Mouse (Mus musculus): ENCODE results near the gene Clasp1. TPM values are rescaled to one million over a fixed set of nuclear protein-coding genes. Genes with fewer than 3 reads are reported as not detected.

Clasp1 gene
- polyA plus RNA-seq, 1 experiment, result 160 TPM

DNA sequence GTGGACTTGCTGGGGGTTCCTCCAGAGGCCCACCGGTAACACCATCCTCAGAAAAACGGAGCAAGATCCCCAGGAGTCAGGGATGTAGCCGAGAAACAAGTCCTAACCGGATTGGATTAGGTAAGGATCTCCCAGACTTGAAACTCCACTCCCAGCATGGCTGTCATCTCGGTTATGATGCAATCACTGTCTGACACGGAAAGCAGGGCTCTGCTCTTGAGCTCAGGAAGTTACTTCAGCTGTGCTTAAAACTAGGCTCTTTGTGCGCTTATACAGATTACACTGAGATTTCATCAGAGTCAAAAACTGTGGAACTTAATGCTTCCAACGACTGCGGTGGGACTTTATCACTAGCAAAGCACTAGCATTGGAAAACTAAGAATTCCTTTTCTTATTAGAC lies 136.5 kb downstream of the Clasp1 start:
- H3K27ac ChIP-seq (ENCODE audit: insufficient read depth, low read depth, low read length), result no peak overlapping the region
- TF ChIP-seq CTCF (IDR thresholded peaks at IDR 0.05; ENCODE audit: insufficient read depth, low read depth, low read length) (no peak), POLR2A (IDR thresholded peaks at IDR 0.05; ENCODE audit: insufficient read depth, low read depth, low read length) (no peak)
- H3K4me1 ChIP-seq (ENCODE audit: control insufficient read depth, insufficient read depth, low read length), result no peaks in the 10 kb centered on the region
- no peak overlapping the region for H3K4me3 ChIP-seq (ENCODE audit: insufficient read depth, low read depth, low read length)
- 83% methylated on average over 9 of the region's 9 CpGs for WGBS

- 89% methylated on average over 1 of the region's 1 CpGs for WGBS
Measured at GRCm38 (mm10) chr1:118529213-118529612, 140.4 kb downstream of the Clasp1 start.

GRCm38 (mm10) chr1:118531259-118531658 lies 142.4 kb downstream of the Clasp1 start:
- no peak for TF ChIP-seq POLR2A (IDR thresholded peaks at IDR 0.05; ENCODE audit: insufficient read depth, low read depth, low read length)
- no peak for TF ChIP-seq CTCF (IDR thresholded peaks at IDR 0.05; ENCODE audit: insufficient read depth, low read depth, low read length)

More at GRCm38 (mm10) chr1:118529213-118529612, 140.4 kb downstream of the Clasp1 start:
- H3K4me3 ChIP-seq (ENCODE audit: insufficient read depth, low read depth, low read length), result no peak overlapping the region
- TF ChIP-seq POLR2A (IDR thresholded peaks at IDR 0.05; ENCODE audit: insufficient read depth, low read depth, low read length) (no peak), CTCF (IDR thresholded peaks at IDR 0.05; ENCODE audit: insufficient read depth, low read depth, low read length) (no peak)
- H3K27ac ChIP-seq (ENCODE audit: insufficient read depth, low read depth, low read length), result no peak overlapping the region
- H3K4me1 ChIP-seq (ENCODE audit: control insufficient read depth, insufficient read depth, low read length), result no peaks in the 10 kb centered on the region

GRCm38 (mm10) chr1:118536021-118536420 lies 147.2 kb downstream of the Clasp1 start:
- H3K4me1 ChIP-seq (ENCODE audit: control insufficient read depth, insufficient read depth, low read length), result peaks cover 6% of the 10 kb centered on the region
- 78% methylated on average over 15 of the region's 15 CpGs for WGBS
- H3K4me3 ChIP-seq (ENCODE audit: insufficient read depth, low read depth, low read length), result no peak overlapping the region
- no peak overlapping the region for H3K27ac ChIP-seq (ENCODE audit: insufficient read depth, low read depth, low read length)
- TF ChIP-seq POLR2A (IDR thresholded peaks at IDR 0.05; ENCODE audit: insufficient read depth, low read depth, low read length) (no peak), CTCF (IDR thresholded peaks at IDR 0.05; ENCODE audit: insufficient read depth, low read depth, low read length) (no peak)

More at GRCm38 (mm10) chr1:118531259-118531658, 142.4 kb downstream of the Clasp1 start:
- Histone ChIP-seq H3K4me3 (ENCODE audit: insufficient read depth, low read depth, low read length) (no peak overlapping the region), H3K27ac (ENCODE audit: insufficient read depth, low read depth, low read length) (no peak overlapping the region), H3K4me1 (ENCODE audit: control insufficient read depth, insufficient read depth, low read length) (peaks cover 6% of the 10 kb centered on the region)
- WGBS, result 76% methylated on average over 3 of the region's 3 CpGs

DNA sequence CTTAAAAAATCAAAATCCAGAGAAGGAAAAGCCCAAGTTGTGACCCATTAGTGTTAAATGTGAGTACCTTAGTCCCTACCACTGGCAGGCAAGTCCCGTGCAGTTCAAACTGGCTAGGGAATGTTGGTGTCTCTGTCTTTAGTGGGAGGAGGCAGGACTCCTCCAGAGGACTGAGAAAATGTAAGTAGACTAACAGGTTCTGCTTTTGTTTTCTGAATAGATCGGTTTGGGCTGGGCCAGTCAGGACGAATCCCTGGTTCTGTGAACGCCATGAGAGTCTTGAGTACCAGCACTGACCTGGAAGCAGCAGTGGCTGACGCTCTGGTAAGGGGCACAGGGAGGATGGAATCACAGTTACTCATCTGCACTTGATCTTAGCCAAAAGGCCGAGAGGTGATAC lies 150.2 kb downstream of the Clasp1 start:
- no peak overlapping the region for H3K27ac ChIP-seq (ENCODE audit: insufficient read depth, low read depth, low read length)
- H3K4me3 ChIP-seq (ENCODE audit: insufficient read depth, low read depth, low read length), result no peak overlapping the region
- TF ChIP-seq POLR2A (IDR thresholded peaks at IDR 0.05; ENCODE audit: insufficient read depth, low read depth, low read length) (no peak), CTCF (IDR thresholded peaks at IDR 0.05; ENCODE audit: insufficient read depth, low read depth, low read length) (no peak)
- H3K4me1 ChIP-seq (ENCODE audit: control insufficient read depth, insufficient read depth, low read length), result peaks cover 8% of the 10 kb centered on the region
- 84% methylated on average over 6 of the region's 6 CpGs for WGBS

GRCm38 (mm10) chr1:118542880-118543279 lies 154.0 kb downstream of the Clasp1 start:
- Histone ChIP-seq H3K27ac (ENCODE audit: insufficient read depth, low read depth, low read length) (no peak overlapping the region), H3K4me1 (ENCODE audit: control insufficient read depth, insufficient read depth, low read length) (peaks cover 3% of the 10 kb centered on the region; the same call in 1 of the 2 replicates), H3K4me3 (ENCODE audit: insufficient read depth, low read depth, low read length) (no peak overlapping the region)
- WGBS, result 66% methylated on average over 7 of the region's 7 CpGs
- TF ChIP-seq POLR2A (IDR thresholded peaks at IDR 0.05; ENCODE audit: insufficient read depth, low read depth, low read length) (no peak), CTCF (IDR thresholded peaks at IDR 0.05; ENCODE audit: insufficient read depth, low read depth, low read length) (no peak)

DNA sequence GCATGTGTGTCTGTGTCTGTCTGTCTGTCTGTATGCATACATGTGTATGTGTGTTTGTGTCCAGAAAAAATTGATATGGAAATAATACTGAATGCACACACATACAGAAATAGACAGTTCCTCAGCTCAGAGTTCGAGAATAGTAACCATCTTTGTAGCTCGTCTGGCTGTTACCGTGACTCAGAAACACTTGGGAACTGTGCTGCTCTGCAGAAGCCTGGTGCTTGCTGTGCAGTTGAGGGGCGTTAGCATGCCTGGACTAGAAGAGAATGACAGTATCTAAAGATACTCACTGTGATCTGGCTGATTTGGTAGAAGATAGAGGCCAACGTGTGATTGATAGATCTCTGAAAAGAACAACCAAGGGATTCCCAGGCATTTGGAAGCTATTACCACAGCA lies 159.9 kb downstream of the Clasp1 start:
- Histone ChIP-seq H3K27ac (ENCODE audit: insufficient read depth, low read depth, low read length) (no peak overlapping the region), H3K4me3 (ENCODE audit: insufficient read depth, low read depth, low read length) (no peak overlapping the region), H3K4me1 (ENCODE audit: control insufficient read depth, insufficient read depth, low read length) (no peaks in the 10 kb centered on the region)
- 61% methylated on average over 5 of the region's 5 CpGs for WGBS
- TF ChIP-seq CTCF (IDR thresholded peaks at IDR 0.05; ENCODE audit: insufficient read depth, low read depth, low read length) (no peak), POLR2A (IDR thresholded peaks at IDR 0.05; ENCODE audit: insufficient read depth, low read depth, low read length) (no peak)

- H3K4me1 ChIP-seq (ENCODE audit: control insufficient read depth, insufficient read depth, low read length), result no peaks in the 10 kb centered on the region
- H3K4me3 ChIP-seq (ENCODE audit: insufficient read depth, low read depth, low read length), result no peak overlapping the region
- no peak for TF ChIP-seq POLR2A (IDR thresholded peaks at IDR 0.05; ENCODE audit: insufficient read depth, low read depth, low read length)
- TF ChIP-seq CTCF (IDR thresholded peaks at IDR 0.05; ENCODE audit: insufficient read depth, low read depth, low read length), result no peak
- WGBS, result 81% methylated on average over 5 of the region's 5 CpGs
- H3K27ac ChIP-seq (ENCODE audit: insufficient read depth, low read depth, low read length), result no peak overlapping the region
Measured at GRCm38 (mm10) chr1:118551152-118551551, 162.3 kb downstream of the Clasp1 start.

DNA sequence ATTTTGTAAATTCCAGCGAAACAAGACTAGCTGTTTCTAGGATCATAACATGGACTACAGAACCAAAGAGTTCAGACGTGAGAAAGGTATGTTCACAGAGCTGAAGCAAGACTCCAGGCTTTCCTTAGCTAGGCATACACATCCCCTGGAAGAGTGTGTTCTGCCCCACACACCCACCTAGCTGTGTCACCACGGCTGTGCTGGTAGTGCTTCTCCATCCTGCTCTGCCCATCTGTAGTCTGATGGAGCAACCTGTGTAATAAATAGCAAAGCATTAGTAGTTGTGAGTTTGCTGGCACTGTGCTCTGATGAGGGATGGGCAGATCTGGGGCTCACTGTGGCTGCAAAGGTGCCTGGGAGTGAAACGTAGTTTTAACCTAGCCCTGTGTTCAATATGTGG lies 163.2 kb downstream of the Clasp1 start:
- TF ChIP-seq CTCF (IDR thresholded peaks at IDR 0.05; ENCODE audit: insufficient read depth, low read depth, low read length), result no peak
- no peak for TF ChIP-seq POLR2A (IDR thresholded peaks at IDR 0.05; ENCODE audit: insufficient read depth, low read depth, low read length)
- Histone ChIP-seq H3K4me1 (ENCODE audit: control insufficient read depth, insufficient read depth, low read length) (no peaks in the 10 kb centered on the region), H3K27ac (ENCODE audit: insufficient read depth, low read depth, low read length) (no peak overlapping the region), H3K4me3 (ENCODE audit: insufficient read depth, low read depth, low read length) (no peak overlapping the region)
- 75% methylated on average over 4 of the region's 4 CpGs for WGBS

DNA sequence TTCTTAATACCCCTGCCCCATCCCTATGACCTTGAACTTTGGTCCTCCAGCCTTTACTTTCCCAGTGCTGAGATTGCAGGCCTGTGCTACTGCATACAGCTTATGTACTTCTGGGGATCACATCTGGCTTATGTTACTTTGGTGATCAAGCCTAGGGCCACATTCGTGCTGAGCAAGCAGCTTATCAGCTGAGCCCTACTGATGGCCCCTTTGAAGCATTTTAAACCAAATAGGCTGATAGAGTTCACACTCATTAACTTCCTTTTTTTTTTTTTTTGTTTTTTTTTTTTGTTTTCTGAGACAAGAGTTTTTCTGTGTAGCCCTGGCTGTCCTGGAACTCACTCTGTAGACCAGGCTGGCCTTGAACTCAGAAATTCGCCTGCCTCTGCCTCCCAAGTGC lies 164.2 kb downstream of the Clasp1 start:
- 85% methylated on average over 2 of the region's 2 CpGs for WGBS
- Histone ChIP-seq H3K4me3 (ENCODE audit: insufficient read depth, low read depth, low read length) (no peak overlapping the region), H3K4me1 (ENCODE audit: control insufficient read depth, insufficient read depth, low read length) (no peaks in the 10 kb centered on the region), H3K27ac (ENCODE audit: insufficient read depth, low read depth, low read length) (no peak overlapping the region)
- TF ChIP-seq POLR2A (IDR thresholded peaks at IDR 0.05; ENCODE audit: insufficient read depth, low read depth, low read length) (no peak), CTCF (IDR thresholded peaks at IDR 0.05; ENCODE audit: insufficient read depth, low read depth, low read length) (no peak)

Data from olfactory bulb, adult 2 months (tissue).